Mouse (Mus musculus) gastrocnemius, postnatal 10 days (tissue): Measurements from ENCODE around the gene Pgpep1l. TPM values are rescaled to one million over a fixed set of nuclear protein-coding genes. Genes with fewer than 3 reads are reported as not detected.
"Not testable (repeated sequence)": the region's sequence is repeated elsewhere in the genome, so short reads cannot be mapped to it uniquely, and the experiment has no call there.

Source experiments
- DNase-seq: peaks from one replicate; pipeline ENCODE4 v3.0.0; 2021; ENCODE audit warnings: mixed read lengths
- long read RNA-seq, 2 experiments: library from polyadenylated mRNA; stranded (forward); transcript quantifications; one replicate each; pipeline ENCODE4 v2.0.0; 2021
- total RNA-seq, 2 experiments: library from RNA; stranded (reverse); gene quantifications; 2 replicates each; pipeline ENCODE4 v1.2.3; 2021

Gene Pgpep1l
- 10 to 100 TPM in 1 of 2 experiments, 1 to 10 TPM in 1; 6.6 to 10.7 TPM for total RNA-seq
- long read RNA-seq, experiment 1, partial matches to known transcripts = 0 of 2 reads
- long read RNA-seq, experiment 1, other reads (novel, unspliced or antisense) = 2 of 2 reads
- long read RNA-seq, experiment 2, partial matches to known transcripts = 0 of 3 reads
- long read RNA-seq, experiment 2, other reads (novel, unspliced or antisense) = 3 of 3 reads

- DNase-seq = peak; percentile 56
Observed at GRCm38 (mm10) chr7:68264028-68264453, at the start of gene Pgpep1l. Gene Pgpep1l (minus strand): TSS chr7:68264233.

- no peak for DNase-seq
Observed at GRCm38 (mm10) chr7:68313038-68313782, 49.2 kb upstream of the Pgpep1l start.

GRCm38 (mm10) chr7:68312395-68312794 lies 48.4 kb upstream of the Pgpep1l start:
- DNase-seq = no peak

GRCm38 (mm10) chr7:68311469-68311868 lies 47.4 kb upstream of the Pgpep1l start:
- DNase-seq = no peak

- DNase-seq = no peak
Observed at GRCm38 (mm10) chr7:68306756-68307155, 42.7 kb upstream of the Pgpep1l start.

- DNase-seq = no peak
Observed at GRCm38 (mm10) chr7:68305781-68306575, 41.9 kb upstream of the Pgpep1l start.

- no peak for DNase-seq
Observed at GRCm38 (mm10) chr7:68303685-68304084, 39.7 kb upstream of the Pgpep1l start.

GRCm38 (mm10) chr7:68302586-68303433 lies 38.8 kb upstream of the Pgpep1l start:
- peak; percentile 69 for DNase-seq

GRCm38 (mm10) chr7:68301160-68301559 lies 37.1 kb upstream of the Pgpep1l start:
- DNase-seq = no peak

- DNase-seq = no peak
Observed at GRCm38 (mm10) chr7:68298381-68299076, 34.5 kb upstream of the Pgpep1l start.

- DNase-seq = no peak
Observed at GRCm38 (mm10) chr7:68296487-68296886, 32.5 kb upstream of the Pgpep1l start.

GRCm38 (mm10) chr7:68293997-68294789 lies 30.2 kb upstream of the Pgpep1l start:
- DNase-seq = no peak

- DNase-seq = no peak
Observed at GRCm38 (mm10) chr7:68291603-68292002, 27.6 kb upstream of the Pgpep1l start.

- no peak for DNase-seq
Observed at GRCm38 (mm10) chr7:68289081-68289480, 25.0 kb upstream of the Pgpep1l start.

- not testable (repeated sequence) for DNase-seq
Observed at GRCm38 (mm10) chr7:68288000-68288399, 24.0 kb upstream of the Pgpep1l start.

- no peak for DNase-seq
Observed at GRCm38 (mm10) chr7:68287582-68287981, 23.5 kb upstream of the Pgpep1l start.

GRCm38 (mm10) chr7:68286526-68287481 lies 22.8 kb upstream of the Pgpep1l start:
- DNase-seq = no peak

- DNase-seq = no peak
Observed at GRCm38 (mm10) chr7:68285851-68286298, 21.8 kb upstream of the Pgpep1l start.

- no peak for DNase-seq
Observed at GRCm38 (mm10) chr7:68283776-68284175, 19.7 kb upstream of the Pgpep1l start.
